Mouse (Mus musculus) ovary, adult 18-20 months (tissue): ENCODE results near the gene Gm3248.
"Not testable (repeated sequence)": the region's sequence is repeated elsewhere in the genome, so short reads cannot be mapped to it uniquely, and the experiment has no call there.

ENCODE experiments used
- DNase-seq: peaks from one replicate; pipeline ENCODE4 v3.0.0; 2022; ENCODE audit warnings: low spot score, mixed read lengths

The Gm3248 gene

DNA sequence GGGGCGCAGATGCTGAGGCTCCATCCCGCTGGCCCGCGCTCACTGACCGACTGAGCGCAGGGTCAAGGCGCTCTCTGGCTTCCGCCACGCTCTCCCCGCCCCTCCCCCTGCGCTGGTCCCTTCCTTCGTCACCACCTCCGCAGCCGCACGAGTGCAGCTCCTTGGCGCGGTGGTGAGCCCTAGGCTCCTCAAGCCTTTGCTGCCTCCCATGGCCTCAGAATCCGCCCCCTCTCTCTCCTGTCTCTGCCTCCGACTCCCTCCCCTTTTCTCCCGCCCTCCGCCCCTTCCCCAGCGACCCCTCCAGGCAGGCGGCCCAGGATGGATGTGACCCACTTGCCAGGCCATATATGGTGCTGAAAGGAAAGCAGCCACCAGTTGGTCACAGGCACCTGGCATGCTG lies at the start of gene Gm3248:
Gene Gm3248 (minus strand): TSS at position 111 of the 400 bp plus-strand sequence.
- DNase-seq, result not testable (repeated sequence)

- peak; percentile 2 for DNase-seq
Observed at GRCm38 (mm10) chr14:5987136-5987535, 25.6 kb upstream of the Gm3248 start.

- not testable (repeated sequence) for DNase-seq
Observed at GRCm38 (mm10) chr14:5979037-5979436, 17.5 kb upstream of the Gm3248 start, which contains the start of gene Gm3453. Gm3453 (minus strand) TSS chr14:5979137.

DNA sequence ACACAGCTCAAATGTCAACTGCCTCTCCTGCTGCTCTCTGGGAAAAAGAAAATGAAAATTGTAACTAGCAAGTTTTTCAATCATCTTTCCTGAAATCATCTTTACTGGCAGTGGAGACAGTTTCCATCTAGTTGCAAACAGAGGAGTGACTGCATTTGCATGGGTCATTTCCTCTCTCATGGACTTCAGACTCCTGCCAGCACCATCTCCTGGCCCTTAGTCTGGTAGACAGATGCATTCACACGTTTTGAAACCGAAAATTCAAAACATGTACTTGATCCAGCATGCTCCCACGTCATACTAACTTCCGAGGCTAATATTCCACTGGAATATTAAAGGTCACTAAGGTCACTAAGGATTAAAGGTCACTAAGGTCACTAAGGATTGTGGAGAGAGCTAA lies 896 bp upstream of the Gm3248 start:
- DNase-seq, result not testable (repeated sequence)

DNA sequence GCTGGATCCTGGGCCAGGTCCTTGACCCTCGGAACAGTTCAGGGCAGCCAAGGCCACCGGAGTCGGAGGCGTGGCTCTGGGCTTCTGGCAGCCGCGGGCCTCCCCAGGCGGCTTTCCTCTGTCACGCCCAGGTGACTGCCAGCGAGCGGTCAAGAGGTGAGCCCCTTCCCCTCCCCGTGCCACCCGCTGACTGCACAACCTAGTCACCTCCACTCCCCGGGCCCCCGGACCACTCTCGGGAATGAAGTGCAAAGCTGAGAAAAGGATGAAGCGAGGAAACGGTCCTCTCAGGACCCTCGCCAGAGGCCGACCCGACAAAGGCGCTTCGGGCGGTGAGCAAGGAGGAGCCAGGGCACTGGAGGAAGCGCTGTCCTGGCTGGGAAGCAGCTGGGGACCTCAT lies 443 bp downstream of the Gm3248 start:
- DNase-seq, result not testable (repeated sequence)

DNA sequence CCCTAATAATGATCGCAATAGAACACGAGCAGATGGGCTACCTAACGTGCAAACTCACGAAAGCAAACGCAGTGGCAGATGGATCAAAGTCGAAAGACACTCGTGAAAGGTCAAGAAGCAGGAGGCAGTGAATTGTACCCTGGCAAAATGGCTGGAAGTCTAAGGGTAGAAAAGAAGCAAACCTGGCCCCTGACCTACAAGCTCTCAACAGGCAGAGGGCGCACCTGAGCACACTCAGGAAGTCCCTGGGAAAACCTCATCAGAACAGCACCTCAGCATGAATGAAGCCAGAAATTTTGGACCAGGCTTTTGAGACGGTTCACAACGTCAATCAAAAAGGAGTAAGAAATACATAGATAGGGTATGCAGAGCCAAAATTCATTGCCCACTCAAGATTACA lies 1.1 kb downstream of the Gm3248 start:
- DNase-seq, result not testable (repeated sequence)

- DNase-seq, result not testable (repeated sequence)
Observed at GRCm38 (mm10) chr14:5923276-5923675, 38.3 kb downstream of the Gm3248 start.

DNA sequence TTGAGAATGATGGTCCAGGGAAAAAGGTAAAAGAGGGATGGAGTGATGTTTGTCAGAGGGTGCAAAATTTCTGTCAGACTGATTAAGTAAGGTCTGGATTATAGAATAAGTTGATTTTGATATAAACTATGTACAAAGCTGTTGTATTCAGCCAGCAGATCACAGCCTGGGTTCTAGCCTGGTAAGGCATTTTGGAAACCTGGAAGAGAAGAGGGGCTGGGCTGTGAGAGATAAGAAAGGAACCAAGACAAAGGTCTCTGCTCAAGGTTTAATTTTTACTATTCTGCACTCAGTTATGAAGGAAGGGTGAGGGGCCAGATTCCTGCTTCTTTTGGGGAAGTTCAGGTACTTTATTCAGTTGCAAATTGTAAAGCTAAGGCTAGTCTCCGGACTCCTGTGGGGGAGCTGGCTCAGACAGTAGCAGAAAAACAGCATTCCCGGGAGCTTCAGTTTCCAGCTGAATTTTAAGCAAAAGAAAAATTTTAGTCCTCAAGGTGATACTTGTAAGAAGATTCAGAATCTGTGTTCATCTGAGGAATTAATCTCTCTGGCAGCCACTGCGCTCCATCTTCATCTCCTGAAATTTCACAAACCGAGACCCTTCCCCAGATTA lies 43.1 kb downstream of the Gm3248 start:
- not testable (repeated sequence) for DNase-seq

DNA sequence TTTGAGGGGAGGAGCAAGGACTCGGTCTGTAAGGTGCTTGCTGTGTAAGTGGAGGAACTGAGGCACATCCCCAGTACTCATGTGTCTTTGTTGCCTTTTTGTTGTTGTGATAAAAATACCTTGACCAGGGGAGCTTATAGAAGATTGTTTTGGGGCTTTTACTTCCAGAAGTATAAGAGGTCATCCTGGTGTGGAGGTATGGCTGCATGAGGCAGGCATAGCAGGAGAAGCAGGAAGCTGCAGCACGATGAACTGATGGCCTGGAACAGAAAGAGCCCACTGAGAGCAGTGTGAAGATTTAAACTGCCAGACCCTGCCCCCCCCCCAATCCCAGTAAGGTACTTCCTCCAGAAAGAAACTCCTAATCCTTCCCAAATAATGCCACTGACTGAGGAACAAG lies 47.8 kb downstream of the Gm3248 start:
- DNase-seq, result not testable (repeated sequence)
